Mouse (Mus musculus) cortical plate, adult 2 months (tissue): ENCODE measurements at regions not wholly inside any gene's neighbourhood (a gene's known extent, or its start where the extent isn't known, plus 50 kb on each side); places are given as distances from the start of the nearest gene placed in this dataset.

Experiments
- H3K27ac ChIP-seq: fragments of 200-500 bp; 2 replicates; pipeline ENCODE4 v1.5.1; 2012; ENCODE audit warnings: low read length, control low read depth, inconsistent platforms; ENCODE audit not compliant: insufficient read depth
- H3K4me1 ChIP-seq: fragments of 200-500 bp; 2 replicates; pipeline ENCODE4 v1.6.1; 2011; ENCODE audit warnings: low read length; ENCODE audit not compliant: control insufficient read depth, insufficient read depth
- H3K4me3 ChIP-seq: fragments of 200-500 bp; 2 replicates; pipeline ENCODE4 v1.5.1; 2011; ENCODE audit warnings: mild to moderate bottlenecking, low read length, control low read depth; ENCODE audit not compliant: insufficient read depth
- CTCF ChIP-seq: fragments of 200-500 bp; IDR thresholded peaks from 2 replicates; pipeline ENCODE4 v1.5.1; 2011; ENCODE audit warnings: mild to moderate bottlenecking, control low read depth, low read length; ENCODE audit not compliant: insufficient read depth; ENCODE audit errors: extremely low read depth
- POLR2A ChIP-seq: fragments of 200-500 bp; IDR thresholded peaks from 2 replicates; pipeline ENCODE4 v1.6.1; 2011; ENCODE audit warnings: mild to moderate bottlenecking, low read length, control low read depth; ENCODE audit not compliant: insufficient read depth; ENCODE audit errors: extremely low read depth

- TF ChIP-seq CTCF (no peak), POLR2A (no peak)
Observed at GRCm38 (mm10) chr13:103576856-103577255, 197.6 kb downstream of the Srek1 start.

GRCm38 (mm10) chr13:103564715-103565114 lies 209.7 kb downstream of the Srek1 start:
- no peak overlapping the region for H3K4me3 ChIP-seq
- no peak overlapping the region for H3K27ac ChIP-seq
- no peak for TF ChIP-seq CTCF
- no peak for TF ChIP-seq POLR2A
- H3K4me1 ChIP-seq = no peaks in the 10 kb centered on the region

More at GRCm38 (mm10) chr13:103576856-103577255, 197.6 kb downstream of the Srek1 start:
- H3K27ac ChIP-seq = no peak overlapping the region
- no peaks in the 10 kb centered on the region for H3K4me1 ChIP-seq
- no peak overlapping the region for H3K4me3 ChIP-seq

GRCm38 (mm10) chr13:103561795-103562705 lies 212.4 kb downstream of the Srek1 start:
- Histone ChIP-seq H3K4me3 (no peak overlapping the region), H3K27ac (no peak overlapping the region), H3K4me1 (no peaks in the 10 kb centered on the region)
- TF ChIP-seq CTCF = no peak
- TF ChIP-seq POLR2A = no peak

- TF ChIP-seq CTCF (no peak), POLR2A (no peak)
- H3K4me1 ChIP-seq = no peaks in the 10 kb centered on the region
- no peak overlapping the region for H3K27ac ChIP-seq
- H3K4me3 ChIP-seq = no peak overlapping the region
Observed at GRCm38 (mm10) chr13:103558915-103559314, 215.5 kb downstream of the Srek1 start.

GRCm38 (mm10) chr13:103539577-103539976 lies 205.3 kb upstream of the Mast4 start:
- no peaks in the 10 kb centered on the region for H3K4me1 ChIP-seq
- H3K4me3 ChIP-seq = no peak overlapping the region
- no peak for TF ChIP-seq POLR2A
- no peak for TF ChIP-seq CTCF
- no peak overlapping the region for H3K27ac ChIP-seq

GRCm38 (mm10) chr13:103513825-103514224 lies 179.5 kb upstream of the Mast4 start:
- H3K4me1 ChIP-seq = no peaks in the 10 kb centered on the region
- no peak for TF ChIP-seq CTCF
- no peak for TF ChIP-seq POLR2A
- H3K4me3 ChIP-seq = no peak overlapping the region
- H3K27ac ChIP-seq = no peak overlapping the region

- TF ChIP-seq CTCF = no peak
- H3K4me3 ChIP-seq = no peak overlapping the region
- H3K4me1 ChIP-seq = no peaks in the 10 kb centered on the region; the same call in 1 of the 2 replicates
- no peak overlapping the region for H3K27ac ChIP-seq
Observed at GRCm38 (mm10) chr13:103512476-103512875, 178.2 kb upstream of the Mast4 start.

GRCm38 (mm10) chr13:103504987-103505386 lies 170.7 kb upstream of the Mast4 start:
- TF ChIP-seq POLR2A (no peak), CTCF (no peak)
- Histone ChIP-seq H3K4me1 (no peaks in the 10 kb centered on the region; the same call in 1 of the 2 replicates), H3K4me3 (no peak overlapping the region), H3K27ac (no peak overlapping the region)

- H3K4me1 ChIP-seq = no peaks in the 10 kb centered on the region
- no peak overlapping the region for H3K4me3 ChIP-seq
- no peak overlapping the region for H3K27ac ChIP-seq
- TF ChIP-seq POLR2A (no peak), CTCF (no peak)
Observed at GRCm38 (mm10) chr13:103499376-103499775, 165.1 kb upstream of the Mast4 start.

GRCm38 (mm10) chr13:103494371-103494770 lies 160.1 kb upstream of the Mast4 start:
- TF ChIP-seq CTCF (no peak), POLR2A (no peak)
- Histone ChIP-seq H3K4me3 (no peak overlapping the region), H3K4me1 (no peaks in the 10 kb centered on the region), H3K27ac (no peak overlapping the region)
